Mouse (Mus musculus) forebrain, embryonic 16.5 days (tissue): ENCODE data around the gene Gimap3. TPM values are rescaled to one million over a fixed set of nuclear protein-coding genes. Genes with fewer than 3 reads are reported as not detected.

Experiments
- polyA plus RNA-seq: library from polyadenylated mRNA; unstranded; fragments of >200 nt; fragmentation: Nextera tagmentation; extraction: Ambion mirVana; gene quantifications from 2 replicates; pipeline ENCODE4 v1.2.1, GENCODE M21; 2015

Gimap3 gene
- polyA plus RNA-seq, 1 experiment from 2014 or later: not detected

Other genes starting within 250 kb of the Gimap3 start
- 226 and 248 TPM in 2 replicates for gene Atp6v0e2, start 233.2 kb downstream of the Gimap3 start, polyA plus RNA-seq
- gene Lrrc61, start 216.1 kb downstream of the Gimap3 start, polyA plus RNA-seq: 18.6 and 21.6 TPM in 2 replicates
- gene Rarres2, start 198.1 kb downstream of the Gimap3 start, polyA plus RNA-seq: 3.6 and 4.5 TPM in 2 replicates
- gene Gm45021, start 181.2 kb downstream of the Gimap3 start, polyA plus RNA-seq: not detected in 2 replicates
- 32.9 and 34.4 TPM in 2 replicates for gene Repin1, start 177.0 kb downstream of the Gimap3 start, polyA plus RNA-seq
- not detected in 2 replicates for gene Gm44965, start 176.9 kb downstream of the Gimap3 start, polyA plus RNA-seq
- 15.8 and 17.2 TPM in 2 replicates for gene Zfp775, start 168.8 kb downstream of the Gimap3 start, polyA plus RNA-seq
- gene AI854703, start 144.1 kb downstream of the Gimap3 start, polyA plus RNA-seq: 11.7 and 17.5 TPM in 2 replicates
- gene Gimap8, start 123.6 kb downstream of the Gimap3 start, polyA plus RNA-seq: 0.52 and 0.56 TPM in 2 replicates
- gene Gimap9, start 94.7 kb downstream of the Gimap3 start, polyA plus RNA-seq: 2.0 and 2.7 TPM in 2 replicates
- gene Gimap4, start 86.3 kb downstream of the Gimap3 start, polyA plus RNA-seq: 1.2 and 1.8 TPM in 2 replicates
- 7.8 and 7.9 TPM in 2 replicates for gene Gimap6, start 62.6 kb downstream of the Gimap3 start, polyA plus RNA-seq
- gene Gm28053, start 52.2 kb downstream of the Gimap3 start, polyA plus RNA-seq: 1.1 TPM in 1 of 2 replicates, not detected in the other
- gene Gimap7, start 52.2 kb downstream of the Gimap3 start, polyA plus RNA-seq: not detected in 2 replicates
- gene Gimap1, start 31.8 kb downstream of the Gimap3 start, polyA plus RNA-seq: 4.0 and 5.5 TPM in 2 replicates
- 0.77 and 1.4 TPM in 2 replicates for gene Gimap5, start 24.7 kb downstream of the Gimap3 start, polyA plus RNA-seq
- 10.2 and 10.5 TPM in 2 replicates for gene Tmem176a, start 70.1 kb upstream of the Gimap3 start, polyA plus RNA-seq
- 73.2 and 80.9 TPM in 2 replicates for gene Tmem176b, start 70.6 kb upstream of the Gimap3 start, polyA plus RNA-seq
- gene Aoc1, start 102.0 kb upstream of the Gimap3 start, polyA plus RNA-seq: not detected in 2 replicates
- gene 1600015I10Rik, start 159.0 kb upstream of the Gimap3 start, polyA plus RNA-seq: not detected in 2 replicates
- gene Doxl2, start 204.1 kb upstream of the Gimap3 start, polyA plus RNA-seq: not detected in 2 replicates
- gene Svs1, start 216.0 kb upstream of the Gimap3 start, polyA plus RNA-seq: not detected in 2 replicates